Mouse (Mus musculus) gonadal fat pad, adult 2 months (tissue): ENCODE data around the gene Slc25a51. TPM values are rescaled to one million over a fixed set of nuclear protein-coding genes. Genes with fewer than 3 reads are reported as not detected.
"Not testable (repeated sequence)": the region's sequence is repeated elsewhere in the genome, so short reads cannot be mapped to it uniquely, and the experiment has no call there.

Source experiments
- DNase-seq: peaks from one replicate; pipeline ENCODE4 v3.0.0-alpha.2; 2012; ENCODE audit warnings: low read depth
- polyA plus RNA-seq: library from polyadenylated mRNA; depleted of rRNA; stranded (reverse); fragments of >200 nt; gene quantifications from 2 replicates; pipeline ENCODE4 v1.2.3, GENCODE M21; 2012; rRNA removed

Gene Slc25a51
- polyA plus RNA-seq, 1 experiment = 96.9 TPM

DNA sequence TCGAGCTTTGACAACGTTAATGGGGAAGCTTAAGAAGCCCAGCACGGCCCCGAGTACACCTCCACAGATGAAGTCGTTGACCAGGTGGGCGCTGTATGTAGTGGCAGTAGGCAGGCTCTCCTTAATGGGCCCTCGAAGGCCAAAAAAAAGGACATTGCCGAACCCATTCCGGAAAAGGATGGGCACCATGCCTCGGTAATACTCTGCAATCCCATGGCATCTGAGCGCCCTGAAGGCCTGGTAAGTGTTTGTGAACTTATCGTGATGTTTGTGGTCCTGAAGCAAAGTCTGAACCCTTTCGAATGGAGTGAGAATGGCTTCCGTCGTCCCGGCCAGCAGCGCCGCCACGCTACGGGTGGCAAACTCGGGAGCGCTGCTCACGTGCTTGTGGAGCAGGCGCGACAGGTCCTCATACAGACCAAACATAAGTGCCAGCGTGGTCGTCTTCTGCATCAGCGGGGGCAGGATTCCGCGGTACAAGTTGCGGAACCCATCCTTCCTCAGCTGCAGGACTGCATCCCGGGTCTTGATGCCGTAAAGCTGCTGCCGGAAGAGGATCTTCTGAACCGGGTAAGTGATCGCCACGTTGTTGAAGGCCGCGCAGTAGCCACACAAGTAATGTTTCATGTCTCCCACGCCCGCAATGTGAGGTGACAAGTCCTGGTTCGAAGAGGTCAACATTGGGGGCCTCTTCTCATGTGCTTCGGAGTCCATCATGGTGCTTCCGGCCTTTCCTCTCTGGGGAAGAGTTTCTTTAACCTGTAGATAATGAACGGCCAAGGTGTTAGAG lies 8.9 kb downstream of the Slc25a51 start:
- DNase-seq = no peak

DNA sequence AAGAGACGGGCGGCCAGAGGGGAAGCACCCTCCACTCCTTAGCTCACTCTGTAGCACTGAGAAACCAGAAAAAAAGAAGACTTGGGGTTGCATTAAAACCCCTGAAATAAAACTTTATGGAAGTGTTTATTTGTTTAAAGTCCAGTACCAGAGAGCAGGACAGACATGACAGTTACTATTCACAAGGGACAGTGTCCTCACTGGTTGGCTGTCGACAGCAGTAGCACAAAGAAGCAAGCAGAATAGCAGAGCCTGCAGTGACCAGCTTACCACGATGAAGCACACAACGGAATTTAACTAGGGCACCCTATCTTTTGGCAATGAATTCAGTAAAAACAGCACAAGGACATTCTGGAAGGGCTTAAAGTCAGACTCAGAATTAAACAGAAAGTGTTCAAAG lies 10.3 kb downstream of the Slc25a51 start:
- DNase-seq = not testable (repeated sequence)

DNA sequence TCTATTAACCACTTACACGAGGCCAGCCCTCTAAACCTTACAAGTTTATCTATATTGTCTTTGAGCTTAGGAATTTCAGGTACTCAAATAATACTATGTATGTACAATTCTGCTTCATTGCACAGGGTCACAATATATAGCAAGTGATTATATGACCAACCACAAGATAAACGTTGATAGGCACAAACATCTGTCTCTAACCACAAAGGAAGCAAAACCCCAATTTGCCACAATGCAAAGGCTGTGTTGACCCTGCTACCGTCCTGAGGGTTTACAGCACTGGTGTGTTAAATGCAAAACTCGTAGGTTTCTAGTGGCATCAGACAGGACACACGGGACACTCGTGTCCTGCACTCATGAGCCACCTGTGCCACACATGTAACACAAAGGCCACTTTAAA lies 12.4 kb downstream of the Slc25a51 start:
- DNase-seq = not testable (repeated sequence)

DNA sequence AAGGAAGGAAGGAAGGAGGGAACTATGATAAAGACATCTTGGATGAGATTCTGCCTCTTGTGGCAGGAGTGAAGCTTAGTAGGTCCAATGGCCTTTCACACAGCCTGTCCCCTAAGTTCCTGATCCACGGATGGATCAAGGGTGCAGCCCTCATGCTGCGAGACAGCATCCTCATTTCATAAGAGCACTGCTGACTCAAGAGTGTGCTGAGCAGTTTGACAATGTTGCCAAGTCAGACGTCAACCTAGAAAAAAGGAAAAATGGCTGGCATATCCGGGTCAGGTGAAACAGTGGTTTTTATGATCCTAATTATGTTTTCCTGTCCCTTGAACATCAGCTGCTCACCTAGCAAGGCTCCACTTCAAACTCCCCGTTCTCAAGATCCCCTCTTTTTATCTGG lies 14.9 kb downstream of the Slc25a51 start:
- no peak for DNase-seq

DNA sequence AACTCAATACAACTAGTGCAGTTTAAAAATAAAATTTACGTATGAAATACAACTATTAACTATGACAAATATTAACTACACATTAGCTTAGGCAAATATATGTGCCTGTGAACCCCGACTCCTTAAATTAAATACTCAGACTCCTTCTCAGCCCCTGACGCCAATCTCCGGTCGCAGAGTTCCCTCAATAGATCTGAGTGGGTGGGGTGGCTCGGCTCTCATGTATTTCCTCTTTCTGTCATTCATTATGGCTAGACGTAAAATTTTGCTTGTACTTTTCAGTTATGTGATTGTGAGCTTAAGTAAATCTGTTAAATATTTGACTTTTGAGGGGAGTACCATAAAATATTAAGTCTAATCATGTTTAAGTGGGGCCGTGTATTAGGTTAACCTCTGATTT lies 15.6 kb downstream of the Slc25a51 start:
- no peak for DNase-seq

DNA sequence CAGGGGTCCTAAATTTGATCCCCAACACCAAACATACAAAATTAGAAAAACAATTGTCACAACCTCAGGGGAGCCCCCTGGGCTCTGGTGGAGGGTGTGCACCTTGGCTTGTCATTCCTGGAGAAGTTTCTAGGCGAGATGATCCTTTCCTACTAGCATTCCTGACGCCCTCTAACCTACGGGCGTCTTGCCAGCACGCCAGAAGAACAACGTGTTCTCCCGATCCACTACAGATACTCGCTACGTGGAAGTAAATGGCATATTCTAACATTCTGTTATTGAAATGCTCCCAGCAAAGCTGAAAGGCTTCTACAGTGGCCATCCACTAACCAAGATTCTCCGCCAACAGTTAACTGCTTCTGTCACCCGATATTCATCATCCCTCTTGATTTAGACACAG lies 16.0 kb downstream of the Slc25a51 start:
- no peak for DNase-seq

DNA sequence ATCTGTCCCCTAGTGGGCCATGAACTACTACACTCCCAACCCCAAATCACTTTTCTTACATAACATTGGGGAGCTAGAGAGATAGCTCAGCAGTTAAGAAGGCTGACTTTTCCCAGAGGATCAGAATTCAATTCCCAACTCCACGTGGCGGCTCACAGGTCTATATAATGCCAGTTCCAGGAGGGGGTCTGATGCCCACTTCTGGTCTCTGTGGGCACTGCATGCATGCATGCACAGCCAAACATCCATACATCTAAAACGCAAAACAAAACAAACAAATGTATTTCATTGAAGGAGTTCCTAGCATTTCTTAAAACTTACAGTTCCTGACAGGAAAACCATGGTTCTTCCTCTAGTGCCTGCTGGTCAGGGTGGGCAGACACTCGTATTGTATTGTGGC lies 16.5 kb downstream of the Slc25a51 start:
- DNase-seq = no peak

DNA sequence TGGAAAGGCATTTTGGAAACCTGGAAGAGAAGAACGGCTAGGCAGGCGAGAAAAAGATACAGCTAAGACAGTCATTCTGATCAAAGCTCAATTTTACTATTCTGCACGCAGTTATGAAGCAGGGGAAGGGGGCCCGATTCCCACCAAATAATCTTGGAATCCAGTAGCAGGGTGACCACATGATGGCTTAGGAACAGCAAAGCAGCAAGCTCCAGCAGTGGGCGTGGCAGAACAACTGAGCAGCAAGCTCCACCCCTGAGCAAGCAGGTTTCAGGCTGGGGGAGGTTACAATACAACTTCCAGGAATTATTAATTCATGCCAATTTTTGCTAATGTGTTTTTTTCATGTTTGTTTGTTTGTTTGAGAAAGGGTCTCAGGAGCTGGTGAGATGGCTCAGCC lies 21.3 kb downstream of the Slc25a51 start:
- DNase-seq = not testable (repeated sequence)

DNA sequence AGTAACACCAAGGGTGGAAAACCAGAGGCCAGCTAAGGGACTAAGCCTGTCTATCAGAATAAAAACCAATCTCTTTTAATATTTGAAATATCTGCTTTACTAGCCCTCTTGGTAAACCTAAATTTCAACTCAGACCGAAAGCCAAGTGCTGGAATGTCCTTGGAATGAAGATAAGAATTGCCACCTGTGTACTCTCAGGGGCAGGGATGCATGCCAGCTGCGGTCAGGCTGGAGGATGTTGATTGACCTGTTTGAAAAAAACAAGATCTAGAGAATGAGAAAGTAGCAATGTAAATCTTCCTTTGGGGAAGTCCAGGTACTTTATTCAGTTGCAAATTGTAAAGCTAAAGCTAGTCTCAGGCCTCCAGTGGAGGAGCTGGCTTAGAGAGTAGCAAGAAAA lies 26.4 kb downstream of the Slc25a51 start:
- DNase-seq = not testable (repeated sequence)

DNA sequence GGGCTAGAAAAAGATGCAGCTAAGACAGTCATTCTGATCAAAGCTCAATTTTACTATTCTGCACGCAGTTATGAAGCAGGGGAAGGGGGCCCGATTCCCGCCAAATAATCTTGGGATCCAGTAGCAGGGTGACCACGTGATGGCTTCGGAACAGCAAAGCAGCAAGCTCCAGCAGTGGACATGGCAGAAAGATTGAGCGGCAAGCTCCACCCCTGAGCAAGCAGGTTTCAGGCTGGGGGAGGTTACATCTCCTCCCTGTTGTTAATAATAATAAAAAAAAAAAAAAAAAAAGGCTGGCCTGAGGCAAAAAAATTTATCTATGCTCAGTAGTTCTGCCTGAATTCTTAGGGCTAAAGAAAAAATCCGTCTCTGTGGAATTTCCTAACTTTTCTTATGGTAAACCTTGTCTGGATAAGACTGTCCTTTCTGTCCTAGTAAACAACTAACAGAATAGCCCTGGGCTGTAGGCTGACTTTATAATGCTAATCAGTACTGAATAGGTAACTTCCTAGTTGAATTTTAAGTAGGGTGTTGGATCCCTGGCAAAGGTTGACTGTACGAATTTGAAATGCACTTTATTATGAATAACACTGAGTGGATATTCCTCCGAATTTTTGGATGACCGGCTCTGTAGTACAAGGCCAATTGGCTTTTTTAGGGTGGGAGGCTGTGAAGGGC lies 27.5 kb downstream of the Slc25a51 start:
- DNase-seq = not testable (repeated sequence)

DNA sequence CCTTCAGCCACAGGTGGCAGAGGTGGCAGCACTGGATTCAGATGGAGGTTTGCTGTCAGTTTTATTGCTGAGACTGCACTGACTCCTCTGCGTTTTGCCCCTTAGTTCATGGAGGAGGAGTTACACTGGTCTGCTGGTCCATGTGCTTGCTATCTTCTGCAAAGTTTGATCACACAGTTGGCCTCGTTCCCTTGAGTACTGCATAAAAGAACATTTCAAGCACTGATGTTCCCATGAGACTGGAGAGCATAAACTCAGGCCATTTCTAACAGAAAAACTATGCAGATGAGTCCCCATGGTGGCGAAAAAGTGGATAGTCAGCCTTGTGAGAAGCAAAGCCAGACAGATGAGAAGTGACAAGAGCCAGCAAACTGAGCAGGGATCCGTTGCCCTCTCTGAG lies 32.0 kb downstream of the Slc25a51 start:
- no peak for DNase-seq

DNA sequence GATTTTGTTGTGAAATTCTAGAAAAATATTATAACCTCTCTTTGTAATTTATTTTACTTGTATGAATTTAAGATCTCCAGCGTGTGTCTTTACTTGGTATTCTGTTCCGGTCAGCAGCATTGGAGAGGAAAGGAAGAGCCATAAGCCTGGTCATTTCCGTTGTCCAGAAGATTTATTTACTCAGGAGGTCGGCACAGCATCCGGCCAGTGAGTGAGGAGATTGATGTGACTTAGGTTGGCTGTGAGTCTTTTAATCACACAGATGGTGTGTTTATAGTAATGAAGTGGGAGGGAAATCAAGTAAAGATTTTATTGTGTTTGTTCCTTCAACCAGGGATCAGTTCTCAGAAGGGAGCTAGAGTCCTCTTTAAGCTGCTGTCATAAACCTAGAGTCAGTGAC lies 33.7 kb downstream of the Slc25a51 start:
- DNase-seq = no peak

DNA sequence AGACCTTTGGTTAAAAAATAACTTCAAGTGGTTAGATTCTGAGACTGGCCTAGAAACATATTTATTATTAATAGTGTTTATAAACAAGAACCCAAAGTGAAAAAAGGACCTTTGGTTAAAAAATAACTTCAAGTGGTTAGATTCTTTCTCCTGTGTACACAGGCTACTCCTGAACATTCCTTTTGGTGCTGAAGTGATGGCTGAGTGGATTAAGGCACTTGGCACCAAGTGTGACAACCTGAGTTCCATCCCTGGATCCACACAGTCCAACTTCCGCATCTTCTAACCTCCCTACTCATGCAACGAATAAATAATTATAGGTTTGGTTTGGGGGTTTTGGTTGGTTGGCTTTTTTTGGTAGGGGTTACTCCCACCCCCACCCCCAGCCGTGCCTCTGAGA lies 37.3 kb downstream of the Slc25a51 start:
- DNase-seq = no peak

DNA sequence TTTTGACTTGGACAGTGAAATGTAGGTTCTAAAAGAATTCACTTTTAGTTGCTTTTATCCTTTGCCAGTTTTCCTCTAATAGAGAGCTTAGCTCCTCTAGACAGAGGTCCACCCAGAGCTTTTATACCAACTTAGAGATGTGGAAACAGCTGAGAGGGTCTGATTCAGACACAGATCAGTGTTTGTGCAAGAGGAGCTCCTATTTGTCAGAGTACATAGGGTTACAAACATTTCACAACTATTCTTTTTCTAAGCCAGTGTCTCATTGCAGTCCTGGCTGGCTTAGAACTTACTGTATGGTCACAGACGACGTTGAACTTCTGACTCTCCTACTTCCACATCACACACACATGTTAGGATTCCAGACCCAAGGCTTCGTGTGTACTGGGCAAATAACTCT lies 51.9 kb downstream of the Slc25a51 start:
- no peak for DNase-seq

Other genes with a start within 250 kb of the Slc25a51 start
- gene Frmpd1, start 223.9 kb downstream of the Slc25a51 start, polyA plus RNA-seq = 0.23 and 0.34 TPM in 2 replicates
- 2.1 and 2.7 TPM in 2 replicates for gene Trmt10b, start 111.6 kb downstream of the Slc25a51 start, polyA plus RNA-seq
- gene Dcaf10, start 66.7 kb downstream of the Slc25a51 start, polyA plus RNA-seq = 17.3 and 20.0 TPM in 2 replicates
- gene Exosc3, start 66.0 kb downstream of the Slc25a51 start, polyA plus RNA-seq = 17.9 and 26.2 TPM in 2 replicates
- 23.4 and 27.6 TPM in 2 replicates for gene Shb, start 123.7 kb upstream of the Slc25a51 start, polyA plus RNA-seq